Mouse (Mus musculus) right cerebral cortex, postnatal 25 days (tissue): ENCODE results near the gene Ehmt1.
"Not testable (repeated sequence)": the region's sequence is repeated elsewhere in the genome, so short reads cannot be mapped to it uniquely, and the experiment has no call there.

Experiments
- DNase-seq: peaks from one replicate; pipeline ENCODE4 v3.0.0; 2022

Ehmt1 gene

DNA sequence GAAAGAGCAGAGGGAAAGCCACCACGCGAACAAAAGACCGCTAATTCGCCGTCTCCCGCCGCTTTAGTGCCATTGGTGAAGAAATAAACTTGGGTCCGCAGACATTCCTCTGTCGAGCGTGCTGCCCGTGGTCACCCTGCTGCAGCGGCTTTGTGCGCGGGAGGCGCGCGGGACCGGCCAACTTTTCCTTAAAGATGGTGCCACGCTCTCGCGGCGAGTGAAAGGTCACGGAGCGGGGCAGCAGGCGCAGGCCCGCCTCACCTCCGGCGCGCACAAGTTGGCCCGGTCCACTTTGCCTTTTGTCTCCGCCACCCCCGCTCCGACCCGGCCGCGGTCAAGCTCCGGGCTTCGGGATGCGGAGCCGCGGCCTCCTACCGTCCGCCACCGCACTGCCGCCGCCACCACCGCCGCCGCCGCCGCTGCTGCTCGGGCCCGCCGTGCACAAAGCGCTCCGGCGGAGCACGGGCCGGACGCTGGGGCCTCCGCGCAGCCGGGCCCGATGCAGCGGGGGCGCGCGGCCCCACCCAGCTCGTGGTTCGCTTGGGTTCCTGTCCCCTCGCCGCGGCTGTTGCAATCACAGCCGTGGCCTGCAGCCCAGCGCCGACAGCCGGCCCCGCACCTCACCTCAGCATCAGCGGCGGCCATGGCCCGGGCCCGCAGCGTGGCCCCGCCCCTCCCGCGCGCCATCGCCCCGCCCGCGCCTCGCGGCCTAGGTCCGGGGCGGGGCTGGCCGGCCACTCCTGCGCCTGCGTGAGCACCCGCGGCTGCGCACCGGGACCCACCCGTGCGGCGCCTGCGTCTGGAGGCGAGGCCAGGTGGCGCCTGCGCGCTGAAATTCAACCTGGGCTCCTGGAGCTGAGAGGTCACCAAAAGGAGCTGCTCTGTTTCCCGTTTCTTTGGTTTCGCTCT is at the start of gene Ehmt1:
TSS of gene Ehmt1 (minus strand) at position 685 of the 909 bp plus-strand sequence.
- DNase-seq, result peak; percentile 96

- DNase-seq, result peak; percentile 89
Observed at GRCm38 (mm10) chr2:24962304-24963000, 43.0 kb upstream of the Ehmt1 start, which contains the start of gene Dph7. Dph7 (plus strand) TSS chr2:24962400.

DNA sequence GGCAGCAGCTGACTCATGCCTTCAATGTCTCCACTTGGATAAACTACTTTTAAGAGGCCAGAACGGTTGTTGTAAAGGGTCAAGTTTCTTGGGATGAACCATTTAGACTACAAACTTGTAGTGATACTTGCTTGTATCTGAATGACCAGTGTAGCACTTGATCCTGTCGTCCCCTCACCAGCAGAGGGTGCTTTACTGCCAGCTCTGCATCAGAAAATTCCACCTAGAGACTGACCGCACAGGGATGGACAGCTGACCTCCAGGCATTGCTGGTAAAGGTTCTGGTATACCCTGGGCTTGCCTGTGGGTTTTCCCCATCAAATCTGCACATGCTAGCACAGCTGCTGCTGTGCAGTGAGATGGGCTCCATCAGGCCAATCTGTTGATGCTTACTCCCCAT is 41.5 kb upstream of the Ehmt1 start:
- DNase-seq, result peak; percentile 9

DNA sequence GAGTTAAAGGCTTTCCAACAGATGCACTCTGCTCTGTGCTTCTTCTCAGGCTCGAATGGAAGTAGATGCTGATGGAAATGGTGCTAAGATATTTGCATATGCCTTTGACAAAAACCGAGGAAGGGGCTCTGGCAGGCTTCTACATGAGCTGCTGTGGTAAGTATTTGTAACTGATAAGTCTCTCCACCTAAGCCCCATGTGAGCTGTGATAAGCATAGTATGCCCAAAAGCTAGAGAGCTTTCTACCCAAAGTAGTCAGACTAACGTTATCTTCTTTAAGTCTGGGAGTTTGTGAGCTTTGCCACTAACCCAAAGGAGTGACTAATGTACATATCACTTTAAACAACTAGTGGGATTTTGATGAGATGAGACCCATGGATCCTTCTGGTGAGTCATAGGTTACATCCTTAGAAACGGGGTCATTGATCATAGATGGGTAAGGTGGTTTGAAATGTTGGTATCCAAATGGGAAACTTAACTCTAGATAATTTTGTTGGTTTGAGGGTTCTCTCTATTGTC is 33.2 kb upstream of the Ehmt1 start:
- DNase-seq, result no peak

DNA sequence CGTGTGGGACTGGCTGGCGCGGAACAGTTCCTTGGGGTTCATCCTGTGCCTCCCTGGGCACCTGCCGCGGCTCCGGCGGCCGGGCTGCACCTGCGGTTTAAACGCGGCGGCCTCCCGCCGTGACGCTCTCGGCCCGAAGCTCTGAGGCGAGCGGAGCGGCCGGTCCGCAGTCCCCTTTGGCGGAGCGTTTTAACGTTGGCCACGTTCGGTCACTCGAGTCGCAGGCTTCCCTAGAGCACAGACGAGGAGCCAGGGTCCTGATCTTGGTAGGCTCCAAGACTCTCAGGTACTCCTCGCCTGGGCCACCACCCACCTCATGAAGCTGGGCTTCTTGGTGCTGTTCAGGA is 30.7 kb upstream of the Ehmt1 start:
- DNase-seq, result no peak

GRCm38 (mm10) chr2:24949421-24950188 is 30.2 kb upstream of the Ehmt1 start, which contains the start of gene Zmynd19:
Zmynd19 (plus strand) TSS chr2:24949792.
- DNase-seq, result peak; percentile 99

DNA sequence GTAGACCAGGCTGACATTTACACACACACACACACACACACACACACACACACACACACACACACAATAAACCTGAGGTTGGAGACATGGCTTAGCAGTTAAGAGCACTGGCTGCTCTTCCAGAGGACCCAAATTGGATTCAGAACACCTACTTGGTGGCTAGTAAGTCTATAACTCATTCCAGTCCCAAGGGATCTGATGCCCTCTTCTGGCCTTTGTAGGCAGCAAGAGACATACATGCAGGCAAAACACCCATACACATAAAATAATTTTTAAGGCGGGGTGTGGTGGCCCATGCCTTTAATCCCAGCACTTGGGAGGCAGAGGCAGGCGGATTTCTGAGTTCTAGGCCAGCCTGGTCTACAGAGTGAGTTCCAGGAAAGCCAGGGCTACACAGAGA is 24.9 kb upstream of the Ehmt1 start:
- not testable (repeated sequence) for DNase-seq

- no peak for DNase-seq
Observed at GRCm38 (mm10) chr2:24942092-24942491, 22.7 kb upstream of the Ehmt1 start.

DNA sequence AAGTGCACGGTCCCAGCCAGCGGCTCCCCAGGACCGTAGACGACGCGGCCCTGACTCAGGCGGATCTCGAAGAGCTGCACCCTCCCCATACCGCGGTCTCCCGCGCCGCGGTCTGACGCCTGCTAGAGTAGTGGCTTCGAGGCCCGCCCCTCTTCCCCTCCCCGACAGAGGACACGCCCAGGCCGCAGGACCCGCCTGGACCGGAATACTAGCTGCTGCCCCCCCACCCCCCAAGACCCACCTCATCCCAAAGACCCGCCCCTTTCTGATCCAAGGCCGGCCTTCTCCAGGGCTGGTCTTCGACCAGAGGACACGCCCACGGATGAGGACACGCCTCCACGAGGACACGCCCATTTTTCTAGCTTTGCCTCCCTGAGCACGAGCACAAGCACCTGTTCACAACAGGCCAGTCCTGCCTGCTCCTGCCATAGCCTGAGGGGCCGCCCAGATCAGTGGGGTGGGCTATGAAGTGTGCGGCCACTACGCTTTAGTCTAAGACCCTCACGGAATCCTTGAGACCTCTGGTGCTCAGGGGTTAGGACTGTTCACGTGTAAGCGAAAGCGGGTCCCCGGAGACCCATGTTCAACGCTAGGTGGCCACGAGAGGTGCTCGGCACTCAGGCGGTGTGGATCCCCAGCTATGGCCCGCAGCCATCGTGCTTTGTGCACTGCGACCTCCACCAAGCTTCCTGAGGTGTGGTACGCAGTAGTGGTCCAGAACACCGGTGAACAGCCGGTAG is 15.8 kb upstream of the Ehmt1 start, which contains the start of gene Arrdc1:
TSS of gene Arrdc1 (minus strand) at position 196 of the 740 bp plus-strand sequence.
- peak; percentile 77 for DNase-seq

DNA sequence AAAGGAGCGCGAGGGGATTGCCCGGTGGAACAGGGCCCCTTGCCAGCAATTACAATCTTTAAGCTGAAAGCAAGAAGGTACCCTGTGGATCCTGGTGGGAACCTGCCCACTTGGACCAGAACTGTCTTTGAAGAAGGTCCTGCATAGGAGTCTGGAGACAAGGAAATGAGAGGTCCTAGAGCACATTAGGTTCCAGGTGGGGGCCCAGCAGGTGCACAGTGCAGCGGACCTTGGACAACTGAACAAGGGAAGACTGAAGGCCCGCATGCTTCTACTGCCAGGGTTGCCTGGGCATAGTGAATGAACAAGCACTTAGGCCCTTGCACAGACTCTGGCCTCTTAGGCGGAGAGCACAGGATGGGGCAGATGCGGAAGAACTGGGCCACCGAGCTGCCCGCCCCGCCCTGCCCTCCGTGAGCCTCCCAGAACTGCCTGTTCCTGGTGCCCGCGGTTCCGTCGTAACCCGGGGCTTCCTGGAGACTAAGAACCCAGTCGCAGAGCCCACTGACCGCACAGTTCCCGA is 15.1 kb upstream of the Ehmt1 start:
- peak; percentile 17 for DNase-seq

- DNase-seq, result no peak
Observed at GRCm38 (mm10) chr2:24929593-24929992, 10.2 kb upstream of the Ehmt1 start.

GRCm38 (mm10) chr2:24929119-24929518 is 9.7 kb upstream of the Ehmt1 start:
- DNase-seq, result no peak

DNA sequence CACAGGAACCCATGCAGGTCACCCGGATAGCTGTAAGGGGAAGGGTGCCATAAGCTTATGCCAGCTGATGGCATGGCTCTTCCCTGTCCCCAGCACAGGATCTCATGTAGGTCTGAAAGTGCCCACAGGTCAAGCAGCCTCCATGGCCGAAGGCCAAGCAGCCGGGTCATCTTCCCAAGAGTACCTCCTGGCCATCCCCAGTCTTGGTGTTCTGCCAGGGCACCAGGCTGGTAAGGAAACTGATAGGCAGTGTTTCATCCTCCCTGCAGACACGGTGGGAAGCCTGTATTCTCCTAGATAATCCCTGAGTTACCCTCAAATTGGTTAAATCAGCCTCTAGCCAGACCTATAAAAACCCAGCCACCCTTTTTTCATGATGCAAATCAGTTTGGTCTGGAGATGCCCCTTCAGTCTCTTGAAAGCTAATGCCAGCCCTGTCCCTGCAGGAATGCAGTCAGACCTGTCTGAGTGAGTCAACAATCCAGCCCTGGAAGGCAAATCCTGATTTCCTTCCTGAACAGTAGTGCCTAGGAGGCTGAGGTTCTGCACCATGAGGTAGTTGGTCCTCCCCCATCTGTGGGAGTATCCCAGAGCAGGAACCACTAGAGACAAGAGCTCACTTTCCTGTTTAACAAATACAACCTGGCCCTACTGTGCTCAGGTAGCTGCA is 8.5 kb upstream of the Ehmt1 start:
- DNase-seq, result no peak

DNA sequence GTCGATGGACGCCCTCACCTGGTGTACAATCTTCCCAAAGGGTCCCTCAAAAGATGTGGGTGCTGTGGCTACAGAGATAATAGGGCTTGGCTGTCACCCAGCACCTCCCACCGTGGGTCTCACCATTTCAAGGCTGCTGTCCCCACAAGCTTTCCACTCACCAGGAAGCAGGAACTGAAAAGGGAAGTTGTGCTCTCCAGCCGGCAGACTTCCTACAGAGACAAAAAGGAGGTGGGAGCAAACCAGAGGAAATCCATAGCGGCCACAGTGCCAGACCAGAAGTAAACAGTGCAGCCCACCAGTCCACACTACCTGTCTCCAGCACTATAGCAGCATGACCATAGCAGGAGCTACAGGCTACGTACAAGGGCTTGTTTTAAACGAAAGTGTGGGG is 7.5 kb upstream of the Ehmt1 start:
- no peak for DNase-seq

- DNase-seq, result no peak
Observed at GRCm38 (mm10) chr2:24926345-24926964, 7.0 kb upstream of the Ehmt1 start.

DNA sequence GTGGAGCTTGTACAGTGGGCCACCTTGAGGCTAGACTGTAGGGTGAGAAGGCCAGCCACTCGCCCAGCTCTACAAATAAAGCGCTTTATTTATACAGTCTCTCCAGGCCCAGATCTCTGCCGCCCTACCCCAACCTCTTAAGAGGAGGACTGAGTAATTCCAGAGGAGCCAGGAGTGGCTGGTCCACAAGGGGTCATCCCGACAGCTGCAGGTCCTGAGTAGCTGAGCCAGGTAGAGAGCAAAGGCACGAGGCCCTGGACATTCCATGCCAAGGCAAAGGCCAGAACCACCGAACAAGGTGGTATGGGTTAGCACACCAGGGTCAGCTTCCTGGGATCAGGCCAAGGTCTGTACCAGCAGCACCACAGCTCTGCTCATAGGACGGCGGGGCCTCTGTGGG is 5.9 kb upstream of the Ehmt1 start:
- no peak for DNase-seq

GRCm38 (mm10) chr2:24923561-24923960 is 4.1 kb upstream of the Ehmt1 start:
- no peak for DNase-seq

- no peak for DNase-seq
Observed at GRCm38 (mm10) chr2:24919839-24920175, 393 bp upstream of the Ehmt1 start.

- DNase-seq, result no peak
Observed at GRCm38 (mm10) chr2:24914762-24915161, 4.7 kb downstream of the Ehmt1 start.

- DNase-seq, result no peak
Observed at GRCm38 (mm10) chr2:24912589-24912988, 6.8 kb downstream of the Ehmt1 start.

- no peak for DNase-seq
Observed at GRCm38 (mm10) chr2:24912189-24912588, 7.2 kb downstream of the Ehmt1 start.
